Mouse (Mus musculus) brain, embryonic 14.5 days (tissue): ENCODE results near the gene Gm609. TPM values are rescaled to one million over a fixed set of nuclear protein-coding genes. Genes with fewer than 3 reads are reported as not detected.

Experiments
- DNase-seq: peaks from one replicate; pipeline ENCODE4 v3.0.0-alpha.2; 2011; ENCODE audit warnings: low read depth
- CTCF ChIP-seq: fragments of 200-500 bp; IDR thresholded peaks from 2 replicates; pipeline ENCODE4 v1.5.1; 2012; ENCODE audit warnings: inconsistent platforms, mild to moderate bottlenecking, moderate library complexity, borderline replicate concordance; ENCODE audit not compliant: insufficient read depth, insufficient read length; ENCODE audit errors: extremely low read depth
- POLR2A ChIP-seq: fragments of 200-500 bp; IDR thresholded peaks from 2 replicates; pipeline ENCODE4 v1.6.1; 2012; ENCODE audit warnings: mild to moderate bottlenecking, inconsistent platforms, borderline replicate concordance; ENCODE audit not compliant: poor library complexity, insufficient read depth, insufficient read length, severe bottlenecking; ENCODE audit errors: extremely low read depth
- polyA plus RNA-seq: library from polyadenylated mRNA; depleted of rRNA; stranded (reverse); fragments of >200 nt; gene quantifications from 2 replicates; pipeline ENCODE4 v1.2.3, GENCODE M21; 2012; rRNA removed

Gene Gm609
- polyA plus RNA-seq, 1 experiment, result not detected

- no peak for DNase-seq
- TF ChIP-seq POLR2A, result no peak
- no peak for TF ChIP-seq CTCF
These were observed 123.3 kb downstream of the Gm609 start for GRCm38 (mm10) chr16:45369285-45369965.

GRCm38 (mm10) chr16:45366111-45366510 is 126.7 kb downstream of the Gm609 start:
- TF ChIP-seq POLR2A (no peak), CTCF (no peak)
- no peak for DNase-seq

- TF ChIP-seq CTCF (no peak), POLR2A (no peak)
These were observed 127.4 kb downstream of the Gm609 start for GRCm38 (mm10) chr16:45365353-45365752.

GRCm38 (mm10) chr16:45364627-45365026 is 128.1 kb downstream of the Gm609 start:
- TF ChIP-seq POLR2A (no peak), CTCF (no peak)
- no peak for DNase-seq

More at GRCm38 (mm10) chr16:45365353-45365752, 127.4 kb downstream of the Gm609 start:
- DNase-seq, result no peak

GRCm38 (mm10) chr16:45363480-45364045 is 129.2 kb downstream of the Gm609 start:
- TF ChIP-seq POLR2A (no peak), CTCF (no peak)
- DNase-seq, result no peak

Other genes with a start within 250 kb of the Gm609 start
- gene Cd200, start 83.9 kb downstream of the Gm609 start, polyA plus RNA-seq, result 179 and 203 TPM in 2 replicates
- not detected in 2 replicates for gene Gm17783, start 39.1 kb upstream of the Gm609 start, polyA plus RNA-seq
- not detected in 2 replicates for gene Slc9c1, start 42.3 kb upstream of the Gm609 start, polyA plus RNA-seq
- gene Gcsam, start 117.4 kb upstream of the Gm609 start, polyA plus RNA-seq, result 0.04 and 0.05 TPM in 2 replicates
- 0.22 and 0.30 TPM in 2 replicates for gene BC016579, start 161.1 kb upstream of the Gm609 start, polyA plus RNA-seq
- 1.5 and 2.2 TPM in 2 replicates for gene Tmprss7, start 200.7 kb upstream of the Gm609 start, polyA plus RNA-seq
- 403 and 481 TPM in 2 replicates for gene Tagln3, start 231.6 kb upstream of the Gm609 start, polyA plus RNA-seq
- gene Abhd10, start 250.0 kb upstream of the Gm609 start, polyA plus RNA-seq, result 29.3 and 34.5 TPM in 2 replicates